Mouse (Mus musculus): ENCODE measurements around the gene Dnah14. TPM values are rescaled to one million over a fixed set of nuclear protein-coding genes. Genes with fewer than 3 reads are reported as not detected.

Gene Dnah14
- polyA plus RNA-seq, 1 experiment from 2014 or later: 1.2 TPM

- Histone ChIP-seq H3K4me1 (replicated peaks; ENCODE audit: control insufficient read depth, insufficient read depth) (no peaks in the 10 kb centered on the region), H3K9ac (ENCODE audit: low read length) (no peak overlapping the region), H3K9me3 (ENCODE audit: control insufficient read depth, low read length) (no peaks in the 10 kb centered on the region), H3K27me3 (ENCODE audit: control insufficient read depth, insufficient read depth, low read length) (no peaks in the 10 kb centered on the region), H3K27ac (replicated peaks) (no peak overlapping the region), H3K4me3 (ENCODE audit: low read depth, low read length) (no peak overlapping the region), H3K4me2 (replicated peaks; ENCODE audit: low read depth) (no peak overlapping the region), H3K36me3 (ENCODE audit: control insufficient read depth, insufficient read depth, low read length) (no peaks in the 10 kb centered on the region)
- DNase-seq (ENCODE audit: low spot score) (peak; percentile 16), ATAC-seq (ENCODE audit: low FRiP score, low TSS enrichment) (0 out of 2 replicates have a peak, but pooled peaks have one; percentile 70)
- 45% methylated on average over 6 of the region's 6 CpGs for WGBS
- TF ChIP-seq EP300 (optimal IDR thresholded peaks at IDR 0.05) (no peak), CTCF (IDR thresholded peaks at IDR 0.05; ENCODE audit: low read depth) (no peak)
Observed at GRCm38 (mm10) chr1:181623149-181623680, 46.9 kb downstream of the Dnah14 start.

GRCm38 (mm10) chr1:181624876-181625275, 48.5 kb downstream of the Dnah14 start:
- DNase-seq (ENCODE audit: low spot score) (no peak), ATAC-seq (ENCODE audit: low FRiP score, low TSS enrichment) (no peak)
- 84% methylated on average over 8 of the region's 8 CpGs for WGBS
- no peak for TF ChIP-seq CTCF (IDR thresholded peaks at IDR 0.05; ENCODE audit: low read depth)
- TF ChIP-seq EP300 (optimal IDR thresholded peaks at IDR 0.05): no peak
- H3K36me3 ChIP-seq (ENCODE audit: control insufficient read depth, insufficient read depth, low read length): no peaks in the 10 kb centered on the region
- no peak overlapping the region for H3K4me2 ChIP-seq (replicated peaks; ENCODE audit: low read depth)
- no peak overlapping the region for H3K27ac ChIP-seq (replicated peaks)
- no peaks in the 10 kb centered on the region for H3K27me3 ChIP-seq (ENCODE audit: control insufficient read depth, insufficient read depth, low read length)
- no peak overlapping the region for H3K9ac ChIP-seq (ENCODE audit: low read length)
- H3K9me3 ChIP-seq (ENCODE audit: control insufficient read depth, low read length): no peaks in the 10 kb centered on the region
- H3K4me1 ChIP-seq (replicated peaks; ENCODE audit: control insufficient read depth, insufficient read depth): no peaks in the 10 kb centered on the region
- no peak overlapping the region for H3K4me3 ChIP-seq (ENCODE audit: low read depth, low read length)

GRCm38 (mm10) chr1:181628276-181628675, 51.9 kb downstream of the Dnah14 start:
- 43% methylated on average over 6 of the region's 6 CpGs for WGBS
- DNase-seq (ENCODE audit: low spot score) (no peak), ATAC-seq (ENCODE audit: low FRiP score, low TSS enrichment) (no peak)

GRCm38 (mm10) chr1:181631371-181631770, 55.0 kb downstream of the Dnah14 start:
- no peak overlapping the region for H3K4me3 ChIP-seq (ENCODE audit: low read depth, low read length)
- WGBS: 83% methylated on average over 4 of the region's 4 CpGs
- no peaks in the 10 kb centered on the region for H3K4me1 ChIP-seq (replicated peaks; ENCODE audit: control insufficient read depth, insufficient read depth)
- no peak overlapping the region for H3K9ac ChIP-seq (ENCODE audit: low read length)
- TF ChIP-seq EP300 (optimal IDR thresholded peaks at IDR 0.05) (no peak), CTCF (IDR thresholded peaks at IDR 0.05; ENCODE audit: low read depth) (no peak)
- no peaks in the 10 kb centered on the region for H3K9me3 ChIP-seq (ENCODE audit: control insufficient read depth, low read length)
- ATAC-seq (ENCODE audit: low FRiP score, low TSS enrichment) (no peak), DNase-seq (ENCODE audit: low spot score) (no peak)
- no peaks in the 10 kb centered on the region for H3K36me3 ChIP-seq (ENCODE audit: control insufficient read depth, insufficient read depth, low read length)
- H3K27ac ChIP-seq (replicated peaks): no peak overlapping the region
- no peak overlapping the region for H3K4me2 ChIP-seq (replicated peaks; ENCODE audit: low read depth)
- H3K27me3 ChIP-seq (ENCODE audit: control insufficient read depth, insufficient read depth, low read length): no peaks in the 10 kb centered on the region

More at GRCm38 (mm10) chr1:181628276-181628675, 51.9 kb downstream of the Dnah14 start:
- Histone ChIP-seq H3K9me3 (ENCODE audit: control insufficient read depth, low read length) (no peaks in the 10 kb centered on the region), H3K9ac (ENCODE audit: low read length) (no peak overlapping the region), H3K4me2 (replicated peaks; ENCODE audit: low read depth) (no peak overlapping the region), H3K36me3 (ENCODE audit: control insufficient read depth, insufficient read depth, low read length) (no peaks in the 10 kb centered on the region), H3K27ac (replicated peaks) (no peak overlapping the region), H3K27me3 (ENCODE audit: control insufficient read depth, insufficient read depth, low read length) (no peaks in the 10 kb centered on the region), H3K4me3 (ENCODE audit: low read depth, low read length) (no peak overlapping the region), H3K4me1 (replicated peaks; ENCODE audit: control insufficient read depth, insufficient read depth) (no peaks in the 10 kb centered on the region)
- TF ChIP-seq EP300 (optimal IDR thresholded peaks at IDR 0.05) (no peak), CTCF (IDR thresholded peaks at IDR 0.05; ENCODE audit: low read depth) (no peak)

GRCm38 (mm10) chr1:181637997-181638713, 61.8 kb downstream of the Dnah14 start:
- H3K36me3 ChIP-seq (ENCODE audit: control insufficient read depth, insufficient read depth, low read length): no peaks in the 10 kb centered on the region
- no peak overlapping the region for H3K9ac ChIP-seq (ENCODE audit: low read length)
- no peak for DNase-seq (ENCODE audit: low spot score)
- H3K27me3 ChIP-seq (ENCODE audit: control insufficient read depth, insufficient read depth, low read length): no peaks in the 10 kb centered on the region
- WGBS: 83% methylated on average over 12 of the region's 12 CpGs
- no peak overlapping the region for H3K4me2 ChIP-seq (replicated peaks; ENCODE audit: low read depth)
- no peaks in the 10 kb centered on the region for H3K9me3 ChIP-seq (ENCODE audit: control insufficient read depth, low read length)
- ATAC-seq (ENCODE audit: low FRiP score, low TSS enrichment): no peak
- H3K4me1 ChIP-seq (replicated peaks; ENCODE audit: control insufficient read depth, insufficient read depth): no peaks in the 10 kb centered on the region
- H3K4me3 ChIP-seq (ENCODE audit: low read depth, low read length): no peak overlapping the region
- no peak overlapping the region for H3K27ac ChIP-seq (replicated peaks)
- no peak for TF ChIP-seq EP300 (optimal IDR thresholded peaks at IDR 0.05)
- no peak for TF ChIP-seq CTCF (IDR thresholded peaks at IDR 0.05; ENCODE audit: low read depth)

GRCm38 (mm10) chr1:181640383-181640782, 64.0 kb downstream of the Dnah14 start:
- DNase-seq (ENCODE audit: low spot score): no peak
- no peak for ATAC-seq (ENCODE audit: low FRiP score, low TSS enrichment)
- Histone ChIP-seq H3K27me3 (ENCODE audit: control insufficient read depth, insufficient read depth, low read length) (no peaks in the 10 kb centered on the region), H3K36me3 (ENCODE audit: control insufficient read depth, insufficient read depth, low read length) (no peaks in the 10 kb centered on the region), H3K9ac (ENCODE audit: low read length) (no peak overlapping the region), H3K4me1 (replicated peaks; ENCODE audit: control insufficient read depth, insufficient read depth) (no peaks in the 10 kb centered on the region), H3K4me3 (ENCODE audit: low read depth, low read length) (no peak overlapping the region), H3K27ac (replicated peaks) (no peak overlapping the region), H3K9me3 (ENCODE audit: control insufficient read depth, low read length) (no peaks in the 10 kb centered on the region), H3K4me2 (replicated peaks; ENCODE audit: low read depth) (no peak overlapping the region)
- 56% methylated on average over 2 of the region's 2 CpGs for WGBS
- no peak for TF ChIP-seq CTCF (IDR thresholded peaks at IDR 0.05; ENCODE audit: low read depth)
- no peak for TF ChIP-seq EP300 (optimal IDR thresholded peaks at IDR 0.05)

All from stomach, postnatal 0 days (tissue).